Mouse (Mus musculus) megakaryocyte-erythroid progenitor cell, adult 5-6 weeks (primary cell): ENCODE data around the gene Cd80. TPM values are rescaled to one million over a fixed set of nuclear protein-coding genes. Genes with fewer than 3 reads are reported as not detected.
A peak's percentile ranks its signal among the peaks of the same experiment; 100 is the strongest.
"Not testable (repeated sequence)": the region's sequence is repeated elsewhere in the genome, so short reads cannot be mapped to it uniquely, and the experiment has no call there.

ENCODE experiments used
- ATAC-seq: replicated peaks from 2 replicates; pipeline ENCODE4 v1.8.0; 2016; ENCODE audit warnings: mild to moderate bottlenecking, inconsistent platforms; ENCODE audit not compliant: severe bottlenecking, poor library complexity, low FRiP score, low TSS enrichment
- total RNA-seq, 2 experiments: library from RNA; stranded (forward) in 1 of 2; stranded (reverse) in 1 of 2; fragments of 200-1000, 215-1000 nt in 1 of 2; fragments of >200 nt in 1 of 2; fragmentation: Nextera tagmentation in 1 of 2; gene quantifications; 2 replicates each; pipeline ENCODE4 v1.2.3; 2014 to 2017

Gene Cd80
- total RNA-seq, 2 experiments from 2014 or later, result not detected

DNA sequence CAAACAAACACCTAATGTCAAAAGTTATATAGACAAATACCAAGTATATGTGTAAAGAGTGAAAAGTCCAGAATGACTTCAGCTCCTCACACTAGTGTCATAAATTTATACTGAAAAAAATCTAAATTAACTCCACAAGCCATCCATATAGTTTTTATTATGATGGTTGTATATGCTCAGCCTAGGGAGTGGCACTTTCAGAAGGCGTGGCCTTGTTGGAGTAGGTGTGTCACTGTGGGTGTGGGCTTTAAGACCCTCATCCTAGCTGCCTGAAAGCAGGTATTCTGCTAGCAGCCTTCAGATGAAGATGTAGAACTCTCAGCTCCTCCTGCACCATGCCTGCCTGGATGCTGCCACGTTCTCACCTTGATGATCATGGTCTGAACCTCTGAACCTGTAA lies 9.2 kb upstream of the Cd80 start:
- ATAC-seq, result not testable (repeated sequence)

DNA sequence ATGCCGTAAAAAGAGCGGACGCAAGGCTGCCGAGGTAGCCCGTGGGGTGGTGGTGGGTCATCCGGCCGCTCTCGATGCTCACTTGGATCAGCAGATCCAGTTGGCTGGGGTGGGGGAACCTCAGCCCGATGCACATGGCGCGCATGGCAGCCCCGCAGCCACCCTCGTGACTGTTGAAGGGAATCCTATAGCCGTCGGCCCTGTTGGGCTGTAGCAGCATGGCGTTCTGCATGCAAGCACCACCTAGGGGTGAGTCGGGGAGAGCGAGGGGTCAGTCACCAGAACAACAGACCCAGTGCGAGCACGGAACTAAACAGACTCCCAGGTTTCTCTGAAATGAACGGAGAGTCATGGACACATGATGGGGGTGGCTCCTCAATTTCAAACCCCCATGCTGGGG lies 8.0 kb upstream of the Cd80 start:
- ATAC-seq, result no peak

DNA sequence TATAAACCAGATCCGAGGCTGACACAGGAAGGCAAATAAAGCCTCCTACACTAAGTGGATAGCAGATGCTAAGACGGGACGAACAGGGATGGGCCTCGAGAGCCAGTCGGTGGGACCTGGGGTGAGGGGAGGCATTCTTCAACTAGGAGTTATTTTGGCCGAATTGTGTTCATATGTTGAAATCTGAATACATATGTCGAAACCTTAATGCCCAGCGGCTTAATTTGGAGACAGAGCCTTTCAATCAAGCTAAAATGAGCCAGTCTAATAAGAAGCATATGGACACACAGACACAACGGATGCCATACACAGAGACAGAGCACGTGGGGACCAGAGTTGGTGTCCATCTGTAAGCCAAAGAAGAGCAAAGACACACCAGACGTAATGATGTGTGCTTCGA lies 6.9 kb upstream of the Cd80 start:
- ATAC-seq, result no peak

DNA sequence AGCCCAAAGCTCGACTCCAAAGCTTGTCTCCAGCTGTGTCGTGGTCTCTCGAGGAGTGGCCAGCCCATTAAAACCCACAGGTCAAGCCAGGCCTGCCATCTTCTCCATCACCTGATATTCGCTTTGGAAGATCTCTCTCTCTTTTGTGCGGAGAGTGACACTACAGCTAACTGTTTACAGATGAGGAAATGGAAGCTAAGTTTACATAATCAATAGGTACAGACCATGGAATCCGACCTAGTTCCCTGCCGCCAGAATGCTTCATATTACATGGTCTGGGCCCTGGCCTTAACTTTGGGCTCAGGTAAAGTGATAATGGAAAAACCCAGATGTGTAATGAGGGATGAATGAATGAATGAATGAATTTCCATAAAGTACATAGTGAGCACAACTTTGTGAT lies 4.7 kb upstream of the Cd80 start:
- ATAC-seq, result no peak

DNA sequence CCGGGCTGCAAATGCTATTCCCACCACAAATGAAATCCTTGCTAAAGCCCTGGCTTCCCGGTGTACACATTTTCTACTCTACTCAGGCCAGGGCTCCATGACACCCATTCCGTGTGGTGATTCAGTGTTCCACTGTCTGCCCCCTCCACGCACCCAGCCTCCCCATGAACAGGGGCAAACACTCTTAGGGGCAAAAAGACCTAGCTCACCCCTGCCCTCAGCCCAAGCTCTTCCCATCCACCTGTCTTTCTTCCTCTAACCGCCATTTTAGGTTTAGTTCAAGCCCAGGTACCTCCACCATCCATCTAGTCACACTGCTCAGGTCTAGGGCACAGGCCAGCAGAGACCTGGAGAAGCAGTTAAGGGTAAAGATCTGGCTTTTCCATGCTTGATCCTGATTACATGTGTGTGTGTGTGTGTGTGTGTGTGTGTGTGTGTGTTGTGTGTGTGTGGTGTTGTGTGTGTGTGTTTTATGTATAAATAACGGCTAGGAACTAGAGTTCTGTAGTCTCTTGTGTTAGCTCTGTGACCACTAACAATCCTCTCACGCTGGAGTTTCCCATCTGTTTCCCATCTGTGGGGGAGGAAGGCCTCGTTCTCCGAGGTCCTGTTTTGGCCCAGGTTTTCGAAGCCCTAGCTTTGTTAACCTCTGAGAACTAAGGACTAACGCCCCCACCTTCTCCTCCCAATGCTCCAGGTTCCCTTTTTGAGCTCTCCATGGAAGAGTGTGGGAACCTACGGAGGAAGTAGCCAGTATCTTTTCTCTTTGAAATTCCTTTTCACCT lies 3.7 kb upstream of the Cd80 start:
- no peak for ATAC-seq

DNA sequence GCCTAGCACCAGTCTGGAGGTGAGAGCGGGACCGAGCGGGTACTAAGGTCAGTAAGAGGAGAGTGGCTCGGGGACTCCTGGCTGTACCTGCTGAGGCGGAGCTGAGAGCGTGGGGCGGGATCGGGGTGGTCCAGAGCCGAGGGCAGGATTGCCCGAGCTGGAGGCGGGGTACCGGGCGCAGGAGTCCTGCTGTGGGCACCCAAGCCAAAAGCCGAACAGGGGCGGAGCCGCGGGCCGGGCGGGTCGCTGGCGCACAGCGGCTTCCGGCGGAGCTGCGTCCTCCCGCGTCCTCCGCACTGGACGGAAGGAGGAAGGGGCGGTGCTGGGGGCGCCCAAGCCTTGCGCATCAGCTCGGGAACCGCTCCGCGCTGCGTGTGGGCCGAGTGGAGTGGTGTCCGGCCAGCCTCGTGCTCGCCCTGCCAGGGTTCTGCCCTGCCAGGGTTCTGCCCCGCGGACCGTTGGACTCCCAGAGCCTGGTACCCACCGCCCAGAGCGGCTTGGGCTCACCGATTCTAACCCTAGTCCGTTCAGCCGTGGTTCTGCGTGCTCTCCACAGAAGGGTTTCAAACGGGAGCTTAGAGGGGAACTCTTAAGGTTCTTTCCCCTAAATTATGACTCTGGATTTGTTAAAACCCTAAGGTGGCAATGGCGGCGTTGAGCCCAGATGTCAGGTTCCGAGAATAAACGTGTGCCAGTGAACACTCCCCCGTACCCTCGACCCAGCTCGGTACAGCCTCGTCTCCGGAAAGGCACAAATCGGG lies 2.7 kb upstream of the Cd80 start, which contains the start of gene Adprh:
Gene Adprh, minus strand, starts transcription at position 262 of the 761 bp plus-strand sequence.
- ATAC-seq, result peak; percentile 88

DNA sequence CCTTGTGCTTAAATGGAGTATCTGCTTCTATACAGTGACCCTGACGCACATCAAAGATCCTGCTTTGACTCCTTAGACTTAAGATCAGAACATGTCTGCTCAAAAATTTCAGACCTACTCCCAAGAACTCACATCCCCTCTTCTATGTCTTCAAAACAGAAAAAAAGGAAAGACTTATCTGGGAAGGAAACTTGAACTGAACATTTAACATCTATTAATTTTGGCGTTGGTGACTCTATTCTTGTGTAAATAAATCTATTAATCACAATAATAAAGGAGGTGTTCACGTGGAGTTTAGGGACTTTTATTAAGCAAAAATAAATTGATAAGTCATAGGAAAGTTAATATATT lies 2.2 kb upstream of the Cd80 start:
- no peak for ATAC-seq

DNA sequence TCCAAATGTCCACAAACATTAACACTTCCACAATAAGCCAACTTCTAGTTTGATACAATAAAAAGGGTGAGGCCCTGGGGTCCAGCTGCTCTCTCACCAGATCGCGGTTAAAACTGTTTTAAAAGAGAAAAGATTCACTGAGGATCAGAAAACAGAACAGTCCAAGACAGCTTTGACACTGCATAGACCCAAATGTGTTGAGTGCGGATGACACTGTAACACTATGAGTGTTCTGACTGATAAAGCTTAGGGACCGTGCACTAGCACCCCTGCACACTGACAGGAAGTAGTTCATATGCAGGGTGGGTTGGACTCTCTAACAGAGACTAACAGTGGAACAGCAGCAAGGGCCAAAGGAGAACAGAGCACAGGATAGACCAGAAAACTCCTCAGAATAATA lies 1.4 kb upstream of the Cd80 start:
- ATAC-seq, result peak; percentile 62

DNA sequence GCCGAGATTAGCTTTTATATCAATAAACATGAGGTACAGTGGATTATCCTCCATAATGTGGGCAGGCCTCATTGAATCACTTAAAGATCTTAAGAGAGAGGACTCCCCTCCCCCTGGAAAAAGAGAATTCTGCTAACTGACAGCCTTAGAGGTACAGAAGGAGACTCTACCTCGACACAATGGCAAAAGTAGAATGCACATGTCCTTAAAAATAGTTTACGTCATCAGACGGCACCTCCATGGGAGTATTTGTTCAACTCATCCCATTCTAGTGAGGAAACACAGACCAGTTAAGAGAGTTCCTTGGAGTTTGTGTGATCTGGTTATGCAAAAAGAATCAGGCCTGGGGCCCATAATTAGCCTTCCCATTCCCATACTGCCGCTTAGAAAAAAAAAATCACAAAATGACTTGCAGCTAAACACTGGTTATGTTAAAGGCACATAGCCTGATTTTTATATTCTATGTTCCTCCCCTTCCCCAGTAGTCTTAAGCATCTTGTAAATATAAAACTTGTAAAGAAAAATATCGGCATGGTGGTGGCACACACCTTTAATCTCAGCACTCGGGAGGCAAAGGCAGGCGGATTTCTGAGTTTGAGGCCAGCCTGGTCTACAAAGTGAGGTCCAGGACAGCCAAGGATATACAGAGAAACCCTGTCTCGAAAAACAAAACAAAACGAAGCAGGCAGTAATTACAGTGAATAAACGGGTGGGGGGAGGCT lies 667 bp upstream of the Cd80 start:
- no peak for ATAC-seq

DNA sequence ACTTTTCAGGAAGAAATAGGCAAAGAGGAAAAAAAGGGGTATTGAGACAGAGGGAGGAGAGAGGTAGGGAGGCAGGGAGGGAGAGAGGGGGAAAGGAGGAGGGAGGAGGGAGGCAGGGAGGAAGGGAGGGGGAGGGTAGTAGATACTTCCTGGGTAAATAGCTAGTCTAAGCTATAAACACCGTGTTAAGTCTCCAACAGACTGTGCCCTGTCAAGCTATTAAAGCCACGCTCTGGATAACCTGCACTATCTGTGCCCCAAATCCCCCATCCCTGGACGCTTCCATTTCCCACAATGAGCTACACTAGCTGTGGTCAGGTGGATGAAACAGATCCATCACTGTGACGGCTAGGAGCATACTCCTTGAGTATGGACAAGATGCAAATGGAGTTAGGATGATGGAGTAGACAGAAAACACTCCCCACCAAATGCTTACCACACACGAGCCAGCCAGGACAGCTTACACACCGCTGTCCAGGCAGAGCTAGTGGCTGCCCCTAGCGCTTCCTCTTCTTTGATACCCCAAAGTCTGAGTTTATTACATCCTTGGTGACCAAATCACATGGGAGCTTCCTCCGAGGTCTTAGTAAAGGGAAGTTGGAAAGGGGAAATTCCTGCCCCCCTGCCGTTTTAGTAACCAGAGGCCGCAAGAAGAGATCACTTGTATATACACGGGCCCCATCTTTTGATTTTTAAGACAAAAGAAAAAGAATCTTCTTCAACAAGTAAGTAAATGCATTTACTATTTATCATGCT lies 1.6 kb downstream of the Cd80 start:
- no peak for ATAC-seq

DNA sequence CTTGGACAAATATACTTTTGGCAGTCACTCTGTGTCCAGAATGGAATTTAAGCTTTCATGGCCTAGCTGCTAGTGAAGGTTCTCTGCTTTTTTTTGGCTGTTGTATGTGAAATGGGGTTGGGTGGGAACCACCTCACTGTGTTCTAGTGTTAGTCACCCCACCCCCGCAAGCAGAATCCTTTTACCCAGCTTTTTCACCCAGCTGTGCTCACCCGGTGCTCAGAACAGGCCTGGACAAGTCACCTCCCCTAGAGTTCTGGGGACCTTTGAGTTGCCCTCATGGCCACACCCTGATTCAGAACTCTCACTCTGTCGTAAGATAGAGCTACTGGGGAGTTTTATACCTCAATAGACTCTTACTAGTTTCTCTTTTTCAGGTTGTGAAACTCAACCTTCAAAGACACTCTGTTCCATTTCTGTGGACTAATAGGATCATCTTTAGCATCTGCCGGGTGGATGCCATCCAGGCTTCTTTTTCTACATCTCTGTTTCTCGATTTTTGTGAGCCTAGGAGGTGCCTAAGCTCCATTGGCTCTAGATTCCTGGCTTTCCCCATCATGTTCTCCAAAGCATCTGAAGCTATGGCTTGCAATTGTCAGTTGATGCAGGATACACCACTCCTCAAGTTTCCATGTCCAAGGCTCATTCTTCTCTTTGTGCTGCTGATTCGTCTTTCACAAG lies 3.4 kb downstream of the Cd80 start:
- peak; percentile 24; the same call in 1 of the 2 replicates for ATAC-seq

DNA sequence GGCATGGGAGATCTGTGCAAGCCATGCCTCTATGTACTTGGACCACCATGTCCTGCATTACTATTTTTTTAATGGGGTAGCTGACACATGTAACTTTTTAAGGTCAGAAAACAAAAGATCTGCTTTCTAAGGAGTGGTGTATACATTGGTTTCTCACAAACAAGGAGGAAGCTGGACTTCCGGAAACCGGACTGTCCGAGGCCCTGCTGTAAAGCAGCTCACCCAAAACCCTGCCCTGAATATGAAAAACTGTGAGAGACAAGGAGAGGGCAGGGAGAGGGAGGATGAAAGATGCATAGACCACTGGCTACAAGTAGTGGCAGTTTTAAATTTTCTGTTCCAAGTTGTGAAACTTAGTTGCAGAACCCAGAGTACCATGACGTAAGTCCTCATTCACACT lies 4.6 kb downstream of the Cd80 start:
- ATAC-seq, result no peak

DNA sequence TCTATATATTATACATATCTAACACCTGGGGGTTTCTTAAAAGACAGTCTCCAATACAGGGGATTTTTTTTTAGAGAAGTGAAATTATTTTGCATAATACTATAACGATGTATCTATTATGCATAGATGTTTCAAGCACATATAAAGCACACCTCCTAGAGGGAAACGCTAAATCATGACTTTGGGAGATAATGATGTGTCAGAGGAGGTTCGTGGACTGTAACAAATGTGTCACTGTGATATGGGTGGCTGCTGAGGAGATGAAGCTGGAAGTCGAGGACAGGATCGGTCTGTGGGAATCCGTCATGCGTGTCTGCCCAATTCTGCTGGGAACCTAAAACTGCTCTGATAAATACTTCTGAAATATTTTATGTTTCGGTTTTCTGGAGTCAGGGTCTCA lies 6.4 kb downstream of the Cd80 start:
- no peak for ATAC-seq

DNA sequence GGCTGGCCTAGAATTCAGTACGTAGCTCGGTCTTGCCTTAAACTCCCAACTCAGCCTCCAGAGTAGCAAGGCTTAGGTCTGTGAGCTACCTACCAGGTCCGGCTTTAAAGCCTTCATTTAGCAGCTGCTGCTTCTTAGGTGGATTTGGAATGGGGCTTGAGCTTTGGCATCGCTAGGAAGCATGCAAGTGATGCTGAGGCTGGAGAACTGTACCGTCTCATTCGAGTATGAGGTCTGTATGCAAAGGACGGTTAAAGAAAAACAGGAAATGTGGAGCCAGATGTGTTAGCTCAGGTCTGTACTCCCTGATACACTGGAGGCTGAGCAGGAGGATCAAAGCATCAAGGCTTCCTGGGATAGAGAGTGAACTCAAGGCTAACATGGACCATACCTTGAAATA lies 6.8 kb downstream of the Cd80 start:
- ATAC-seq, result no peak

DNA sequence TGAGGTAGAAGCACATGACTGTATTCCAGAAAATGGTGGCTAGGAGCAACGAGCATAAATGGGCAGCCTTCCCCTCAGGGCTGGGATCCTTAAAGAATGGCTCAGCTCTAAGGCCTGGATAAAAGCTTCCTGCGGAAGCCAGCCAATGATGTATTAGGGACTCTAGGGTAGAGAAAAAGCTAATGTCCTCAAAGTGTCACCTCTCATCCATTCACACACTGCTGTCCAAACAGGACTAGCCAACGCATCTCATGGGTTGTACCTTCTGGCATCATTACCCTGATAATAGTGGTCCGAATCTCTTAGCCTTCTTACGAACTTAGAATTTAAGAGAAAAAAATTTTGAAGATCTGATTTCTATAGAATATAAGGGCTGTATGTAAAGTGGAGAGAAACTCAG lies 7.9 kb downstream of the Cd80 start:
- ATAC-seq, result no peak

DNA sequence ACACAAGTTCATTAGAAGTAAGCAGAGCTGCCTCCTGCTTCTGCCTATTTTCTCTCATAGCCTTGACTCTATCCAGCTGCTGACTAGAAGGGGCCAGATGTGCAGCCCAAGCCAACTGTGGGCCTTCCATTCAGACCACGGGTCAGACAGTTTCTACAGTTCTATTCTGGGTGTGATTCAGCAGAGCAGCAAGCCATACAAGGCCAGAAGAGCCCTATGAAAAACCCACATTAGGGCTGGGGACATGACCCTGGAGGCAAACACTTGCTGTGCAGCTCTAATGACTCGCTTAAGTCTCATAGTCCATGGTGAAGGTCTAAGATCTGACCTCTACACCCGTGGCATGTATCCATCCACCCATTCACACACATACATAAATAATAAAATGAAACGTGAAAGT lies 10.7 kb downstream of the Cd80 start:
- ATAC-seq, result no peak

DNA sequence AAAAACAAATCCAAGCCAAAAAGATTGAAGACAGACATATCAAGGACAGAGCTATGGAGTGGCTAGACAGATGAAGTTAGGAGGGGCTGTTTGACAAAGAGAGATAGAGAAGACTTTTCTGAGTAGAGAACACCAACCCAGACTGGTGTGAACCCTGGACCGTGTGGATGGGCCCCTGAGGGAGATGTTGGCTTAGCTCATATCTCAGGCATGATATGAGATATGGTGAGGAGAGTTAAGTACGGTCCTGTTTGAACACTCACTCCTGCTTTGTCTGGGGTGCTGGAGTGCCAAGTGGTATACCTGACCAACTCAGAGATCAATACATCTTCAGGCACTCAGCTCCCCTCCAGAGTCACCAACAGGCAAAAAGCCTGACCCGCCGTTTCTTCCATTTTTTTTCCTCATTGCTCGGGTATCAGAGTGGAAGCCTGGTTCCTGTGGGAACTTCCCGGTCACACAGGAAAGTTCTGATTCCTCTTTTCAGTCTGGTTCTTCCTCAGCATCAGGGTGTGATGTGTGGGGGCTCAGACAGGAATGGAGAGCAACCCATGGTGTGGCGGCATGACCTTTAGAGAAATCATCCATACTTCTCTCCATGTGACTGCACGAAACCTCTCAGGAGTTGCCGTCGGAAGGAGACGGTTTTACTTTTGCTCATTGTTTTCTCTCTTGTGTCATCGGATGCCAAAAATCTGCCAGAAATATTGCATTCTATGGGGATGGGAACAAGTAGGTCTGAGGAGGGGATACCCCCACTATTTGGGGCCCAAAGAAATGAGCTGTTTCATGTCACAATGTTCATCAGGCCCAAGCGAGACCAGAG lies 11.9 kb downstream of the Cd80 start:
- 0 out of 2 replicates have a peak, but pooled peaks have one; percentile 21 for ATAC-seq
